9 mouse cellular contexts compared by ENCODE assay signal in genomic region chr3:151716246-151716645, GRCm38 (mm10). TPM values are rescaled to one million over a fixed set of nuclear protein-coding genes. Genes with fewer than 3 reads are reported as not detected.
DNase-seq lines count a peak whose midpoint lies in the region; ATAC-seq and TF ChIP-seq lines count a peak whose summit lies in the region.
"Had no signal": no experiment of that assay in that cellular context is flagged by ENCODE, and none has a peak within 500 bp of the region (broad histone marks: within the 10 kb centered on the region; RNA-seq: fewer than 3 reads in every experiment).

No protein-coding gene starts in this region.

- H3K4me2 ChIP-seq in neural tube, embryonic 15.5 days, result no peak overlapping the region

- H3K4me1 ChIP-seq in lung, adult 2 months (ENCODE audit: control insufficient read depth, insufficient read depth, low read length), result no peaks in the 10 kb centered on the region
- H3K4me1 ChIP-seq in cortical plate, adult 2 months (ENCODE audit: control insufficient read depth, insufficient read depth, low read length), result no peaks in the 10 kb centered on the region
- H3K4me1 ChIP-seq in neural tube, embryonic 15.5 days, result no peaks in the 10 kb centered on the region

- H3K4me3 ChIP-seq in lung, adult 2 months (replicated peaks; ENCODE audit: extremely low read depth, low read depth, low read length), result no peak overlapping the region
- no peak overlapping the region for H3K4me3 ChIP-seq in cortical plate, adult 2 months (ENCODE audit: insufficient read depth, low read length)
- no peak overlapping the region for H3K4me3 ChIP-seq in neural tube, embryonic 15.5 days (replicated peaks)

- H3K9ac ChIP-seq in neural tube, embryonic 15.5 days (replicated peaks), result no peak overlapping the region

- DNase-seq in frontal cortex, postnatal 10 days (ENCODE audit: low spot score in 2 of 2), result no peak
- no peak for DNase-seq in lung, adult 2 months
- DNase-seq in lung, postnatal 4 days, result no peak
- DNase-seq in kidney, postnatal 10 days, result peak; percentile 24
- DNase-seq in ovary, postnatal 14 days (ENCODE audit: low spot score), result no peak

- H3K36me3 ChIP-seq in neural tube, embryonic 15.5 days, result no peaks in the 10 kb centered on the region

- ATAC-seq in frontal cortex, adult (ENCODE audit: low TSS enrichment), result peak; percentile 91
- peak; percentile 74; the same call in 1 of the 2 replicates for ATAC-seq in neural tube, embryonic 15.5 days (ENCODE audit: low FRiP score)

- no peak for TF ChIP-seq POLR2A in lung, adult 2 months (IDR thresholded peaks at IDR 0.05; ENCODE audit: borderline replicate concordance, extremely low read depth, low read depth, low read length)
- TF ChIP-seq POLR2A in cortical plate, adult 2 months (IDR thresholded peaks at IDR 0.05; ENCODE audit: extremely low read depth, insufficient read depth, low read length), result no peak

- no peaks in the 10 kb centered on the region for H3K27me3 ChIP-seq in neural tube, embryonic 15.5 days (replicated peaks)

- H3K9me3 ChIP-seq in neural tube, embryonic 15.5 days (replicated peaks), result no peaks in the 10 kb centered on the region

- TF ChIP-seq CTCF in lung, adult 2 months (IDR thresholded peaks at IDR 0.05; ENCODE audit: insufficient read depth, low read length), result 0 out of 2 replicates have a peak, but pooled peaks have one; percentile 7
- TF ChIP-seq CTCF in cortical plate, adult 2 months (IDR thresholded peaks at IDR 0.05; ENCODE audit: extremely low read depth, insufficient read depth, low read length), result 0 out of 2 replicates have a peak, but pooled peaks have one; percentile 11

- 8% methylated on average over 1 of the region's 1 CpGs for WGBS in lung, adult 2 months
- 37% methylated on average over 1 of the region's 1 CpGs for WGBS in neural tube, embryonic 15.5 days

- H3K27ac ChIP-seq in cortical plate, adult 2 months (ENCODE audit: insufficient read depth, low read length), result no peak overlapping the region
- no peak overlapping the region for H3K27ac ChIP-seq in neural tube, embryonic 15.5 days (replicated peaks)

RNA-seq across cellular contexts. Expression of gene Ifi44, which starts 33.5 kb away (rescaled TPM):
- polyA plus RNA-seq in lung, adult 2 months (2012; rRNA removed), result 2.5 and 3.9 TPM in 2 replicates
- polyA plus RNA-seq in cortical plate, adult 2 months (2012; rRNA removed), result 1.3 and 1.4 TPM in 2 replicates
- 0.32 and 2.7 TPM in 2 replicates for polyA plus RNA-seq in neural tube, embryonic 15.5 days (2015; fragmentation: Nextera tagmentation; extraction: Ambion mirVana)

RNA-seq across cellular contexts. Expression of gene Ifi44l, which starts 46.4 kb away (rescaled TPM):
- not detected in 2 replicates for polyA plus RNA-seq in lung, adult 2 months (2012; rRNA removed)
- polyA plus RNA-seq in cortical plate, adult 2 months (2012; rRNA removed), result not detected in 2 replicates
- polyA plus RNA-seq in neural tube, embryonic 15.5 days (2015; fragmentation: Nextera tagmentation; extraction: Ambion mirVana), result 0.14 and 0.26 TPM in 2 replicates
- polyA plus RNA-seq: stomach, embryonic 14.5 days had no signal
